Mouse (Mus musculus) adrenal gland, postnatal 4 days (tissue): Measurements from ENCODE around the gene Akap13. TPM values are rescaled to one million over a fixed set of nuclear protein-coding genes. Genes with fewer than 3 reads are reported as not detected.
"Not testable (repeated sequence)": the region's sequence is repeated elsewhere in the genome, so short reads cannot be mapped to it uniquely, and the experiment has no call there.

Source experiments
- DNase-seq, 2 experiments: peaks; one replicate each; pipeline ENCODE4 v3.0.0; 2021 to 2022; ENCODE audit warnings: low spot score in 2 of 2, mixed read lengths in 2 of 2
- microRNA-seq: library from miRNA; unstranded; fragments of <30 nt; microRNA quantifications from one replicate; pipeline ENCODE4 v1.2.0, GENCODE M21; 2021
- total RNA-seq, 2 experiments: library from RNA; stranded (reverse); gene quantifications; 2 replicates each; pipeline ENCODE4 v1.2.3; 2021

Akap13 gene
- total RNA-seq, 2 experiments from 2014 or later = 63.3 to 63.5 TPM

DNA sequence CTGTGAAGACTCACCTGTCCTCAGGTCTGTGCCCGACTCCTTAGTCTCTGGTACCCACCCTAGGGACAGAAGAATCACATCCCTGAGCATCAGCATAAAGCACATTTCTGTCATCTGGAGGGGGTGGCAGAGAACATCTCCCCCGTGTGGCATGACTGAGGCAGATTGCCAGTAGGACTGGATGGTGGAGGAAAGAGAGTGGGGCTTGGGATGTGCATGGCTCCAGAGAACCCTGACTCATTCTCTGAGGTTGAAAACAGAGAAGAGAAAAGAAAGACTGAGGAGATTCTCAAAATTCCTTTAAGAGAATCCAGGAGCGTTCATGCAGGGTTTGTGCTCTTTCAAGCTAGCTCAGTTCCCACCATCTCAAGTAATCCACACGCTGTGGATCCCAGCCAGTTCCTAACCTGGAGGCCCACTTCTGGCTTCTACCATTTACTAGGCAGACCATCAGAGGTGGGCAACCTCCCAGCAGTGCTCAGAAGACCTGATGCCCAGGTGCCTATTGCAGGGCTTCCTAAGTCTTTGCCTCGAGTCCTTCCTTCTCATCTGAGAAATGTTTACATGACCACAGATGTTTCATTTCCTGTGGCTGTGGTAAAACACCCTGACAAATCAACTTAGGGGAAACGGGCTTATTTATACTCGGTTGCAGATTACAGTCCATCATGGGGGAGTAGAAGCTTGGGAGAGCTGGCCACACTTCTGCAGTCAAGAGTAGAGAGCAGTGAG, 332.9 kb downstream of the Akap13 start:
- DNase-seq = not testable (repeated sequence)

DNA sequence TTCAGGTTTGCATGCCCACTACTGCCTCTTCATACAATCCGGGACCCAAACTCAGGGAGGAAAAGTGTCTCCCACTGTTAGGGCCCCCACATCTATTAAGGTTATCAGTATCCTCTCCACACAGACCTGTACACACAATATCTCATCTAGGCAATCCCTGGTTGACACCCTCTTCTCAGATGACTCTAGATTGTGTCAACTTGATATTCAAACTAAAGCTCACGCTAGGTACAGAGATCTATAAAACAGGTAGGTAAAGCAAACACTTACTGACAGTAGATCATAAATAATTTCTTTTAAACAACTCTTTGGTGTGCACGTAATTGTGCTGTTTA, 333.4 kb downstream of the Akap13 start:
- DNase-seq = not testable (repeated sequence)

DNA sequence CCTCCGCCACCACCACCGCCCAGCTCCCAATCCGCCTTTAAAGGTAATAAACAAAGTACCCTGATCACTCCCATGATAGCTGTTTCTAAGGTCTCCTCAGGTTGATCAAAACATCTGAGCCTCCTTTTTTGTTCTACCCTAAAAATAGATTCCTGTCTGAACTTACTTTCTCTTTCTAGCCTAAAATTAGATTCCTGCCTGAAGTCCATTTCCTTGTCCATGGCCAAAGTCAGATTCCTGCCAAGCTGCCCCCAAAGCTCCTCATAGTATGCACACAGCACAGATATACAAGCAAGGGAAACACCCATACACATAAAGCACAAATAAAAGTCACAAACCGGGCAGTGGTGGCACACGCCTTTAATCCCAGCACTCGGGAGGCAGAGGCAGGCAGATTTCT, 334.4 kb downstream of the Akap13 start:
- DNase-seq = no peak

DNA sequence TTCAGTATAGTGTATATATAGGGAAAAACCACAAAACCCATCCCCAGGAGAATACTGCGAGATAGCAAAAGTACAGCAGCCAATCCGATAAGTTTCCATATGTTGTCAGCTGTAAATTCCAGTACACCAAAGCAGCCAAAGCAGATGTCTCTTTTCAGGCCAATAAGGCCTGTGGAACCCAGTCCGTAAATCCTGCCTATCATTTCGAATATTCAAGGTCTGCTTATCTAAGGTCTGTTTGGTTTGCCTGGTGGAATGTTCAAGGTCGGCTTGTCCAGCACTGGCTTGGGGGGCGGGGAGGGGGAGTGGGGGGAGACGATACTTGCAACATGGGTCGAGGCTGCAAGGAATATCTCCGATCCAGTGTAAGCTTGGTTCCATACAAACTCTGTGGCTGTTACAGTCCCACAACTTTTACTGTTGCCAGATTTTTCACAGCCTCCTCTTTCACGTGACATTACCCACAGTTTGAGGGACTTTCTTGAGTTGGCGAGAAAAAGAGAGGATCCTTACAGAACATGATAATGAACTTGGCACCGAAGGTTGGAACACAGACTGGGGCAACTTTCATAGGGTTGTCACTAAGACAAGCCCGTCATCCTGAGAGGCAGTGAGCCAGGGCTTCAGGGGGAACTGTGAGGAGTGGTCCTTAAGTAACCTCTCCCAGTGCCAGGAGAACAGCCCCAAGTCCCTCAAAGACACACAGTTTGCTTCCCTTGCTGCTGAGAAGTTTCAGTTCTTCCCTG, 335.9 kb downstream of the Akap13 start:
- not testable (repeated sequence) for DNase-seq

DNA sequence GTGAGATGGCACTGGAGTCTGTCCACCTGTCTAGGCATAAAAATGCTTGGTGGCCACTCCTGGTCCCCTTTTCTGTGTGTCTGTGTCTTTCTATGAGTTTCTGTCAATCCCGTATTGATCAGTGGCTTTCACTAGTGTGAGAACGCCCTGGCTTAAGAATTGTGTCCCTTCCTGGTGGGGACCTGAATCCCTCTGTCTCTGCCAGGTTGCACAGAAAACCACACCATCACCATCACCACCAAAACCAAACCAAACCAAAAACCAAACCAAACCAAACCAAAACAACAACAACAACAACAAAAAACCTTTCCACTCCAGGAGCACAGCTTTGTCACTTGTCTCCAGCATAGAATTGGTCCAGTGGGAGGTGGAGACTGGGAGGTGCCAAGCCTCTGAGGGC, 337.8 kb downstream of the Akap13 start:
- DNase-seq = no peak

DNA sequence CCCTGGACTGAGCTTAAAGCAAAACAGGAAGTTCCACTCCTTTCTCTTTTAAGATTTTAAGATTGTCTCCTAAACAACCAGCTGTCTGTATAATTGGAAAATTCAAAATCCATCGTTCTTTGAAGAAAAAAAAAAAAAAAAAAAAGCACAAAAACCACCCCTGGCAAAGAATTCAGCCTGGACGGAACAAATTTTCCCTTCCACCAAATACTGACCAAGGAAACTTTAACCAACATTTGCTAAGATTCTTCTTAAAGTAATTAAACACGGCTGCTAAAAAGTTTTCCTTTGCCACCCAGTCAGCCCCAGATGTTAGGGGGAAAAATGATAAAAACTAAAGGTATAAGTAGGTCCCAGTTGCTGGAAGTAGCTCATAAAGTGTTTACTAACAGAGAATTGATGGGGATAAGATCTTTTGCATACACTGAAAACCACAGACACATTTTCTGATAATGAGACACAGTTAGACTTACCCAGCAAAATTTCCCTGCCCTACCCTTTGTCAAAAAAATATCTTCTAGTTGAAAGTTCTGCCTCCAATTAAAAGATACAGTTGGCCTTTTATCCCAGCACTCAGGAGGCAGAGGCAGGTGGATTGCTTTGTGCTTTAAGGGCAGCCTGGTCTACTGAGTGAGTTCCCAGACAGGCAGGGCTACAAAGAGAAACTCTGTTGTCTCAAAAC, 338.5 kb downstream of the Akap13 start:
- no peak for DNase-seq

DNA sequence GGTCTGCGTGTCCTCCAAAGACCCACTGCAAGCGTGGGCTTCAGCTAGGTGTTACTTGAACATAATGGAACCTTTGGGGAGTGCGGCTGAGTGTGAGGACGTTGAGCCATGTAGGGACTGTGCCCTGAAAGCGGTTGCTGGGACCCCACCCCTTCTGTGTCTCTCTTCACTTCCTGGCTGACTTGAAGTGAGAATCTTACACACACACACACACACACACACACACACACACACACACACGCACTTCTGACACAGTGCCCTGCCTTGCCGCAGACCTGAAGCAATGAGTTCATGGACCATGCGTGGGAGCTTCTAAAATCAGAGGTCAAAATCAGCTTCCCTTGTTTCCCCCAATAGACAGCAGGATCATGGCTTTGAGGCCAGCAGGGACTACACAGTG, 339.8 kb downstream of the Akap13 start:
- DNase-seq = no peak

DNA sequence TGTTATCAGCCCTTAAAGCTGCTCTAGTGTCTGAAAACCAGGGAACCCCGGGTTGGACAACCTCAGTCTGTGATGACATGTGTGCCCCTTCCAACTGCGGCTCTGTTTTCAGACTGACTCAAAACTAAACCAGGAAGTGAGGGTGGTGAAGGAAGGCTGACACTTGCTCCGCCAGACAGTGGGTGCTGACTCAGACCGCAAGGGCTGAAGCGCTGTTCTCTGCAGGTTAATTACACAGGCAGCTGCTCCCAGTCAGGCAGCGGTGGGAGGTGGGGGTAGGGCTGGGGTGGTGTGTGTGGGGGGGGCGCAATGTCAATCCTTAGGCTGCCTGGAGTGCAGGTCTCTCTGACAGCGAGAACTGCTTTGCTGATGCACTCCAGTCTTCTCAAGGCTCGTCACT, 341.1 kb downstream of the Akap13 start:
- DNase-seq = no peak

DNA sequence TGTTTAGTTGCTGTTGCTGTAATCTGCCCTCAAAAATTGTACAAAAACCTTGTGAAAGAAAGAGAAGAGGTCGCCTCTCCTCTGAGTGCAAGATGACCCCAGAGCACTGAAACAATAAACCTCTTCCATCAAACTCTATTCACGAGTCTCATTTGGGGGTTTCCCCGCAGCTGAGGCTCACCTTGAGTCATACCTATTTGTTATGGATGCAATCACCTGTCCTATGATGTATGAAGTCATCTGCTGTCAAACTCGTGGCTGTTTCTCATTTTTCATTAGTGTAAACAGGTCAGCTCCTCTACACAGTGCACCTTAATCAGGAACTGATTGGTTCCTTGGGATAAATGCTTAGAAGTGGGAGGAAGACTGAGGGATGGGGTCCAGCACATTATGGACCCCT, 345.2 kb downstream of the Akap13 start:
- no peak for DNase-seq

DNA sequence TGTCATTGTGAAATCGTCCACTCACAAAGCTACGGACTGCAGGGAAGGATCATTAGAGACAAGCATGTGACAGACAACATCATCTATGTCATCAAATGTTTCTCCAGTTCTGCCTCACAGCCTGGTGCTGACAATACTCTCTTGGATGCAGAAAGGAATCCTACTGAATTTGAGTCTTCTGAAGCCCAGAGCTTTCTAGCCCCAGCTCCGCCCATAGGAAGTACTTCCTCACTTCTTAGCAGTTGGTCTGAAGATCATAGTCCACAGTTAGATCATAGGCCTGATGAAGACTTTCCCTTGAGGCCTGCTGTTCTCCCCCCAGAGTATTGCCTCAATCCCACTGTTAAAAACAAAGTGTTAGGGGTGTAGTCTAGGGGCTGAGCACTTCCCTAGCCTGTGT, 345.7 kb downstream of the Akap13 start:
- no peak for DNase-seq

DNA sequence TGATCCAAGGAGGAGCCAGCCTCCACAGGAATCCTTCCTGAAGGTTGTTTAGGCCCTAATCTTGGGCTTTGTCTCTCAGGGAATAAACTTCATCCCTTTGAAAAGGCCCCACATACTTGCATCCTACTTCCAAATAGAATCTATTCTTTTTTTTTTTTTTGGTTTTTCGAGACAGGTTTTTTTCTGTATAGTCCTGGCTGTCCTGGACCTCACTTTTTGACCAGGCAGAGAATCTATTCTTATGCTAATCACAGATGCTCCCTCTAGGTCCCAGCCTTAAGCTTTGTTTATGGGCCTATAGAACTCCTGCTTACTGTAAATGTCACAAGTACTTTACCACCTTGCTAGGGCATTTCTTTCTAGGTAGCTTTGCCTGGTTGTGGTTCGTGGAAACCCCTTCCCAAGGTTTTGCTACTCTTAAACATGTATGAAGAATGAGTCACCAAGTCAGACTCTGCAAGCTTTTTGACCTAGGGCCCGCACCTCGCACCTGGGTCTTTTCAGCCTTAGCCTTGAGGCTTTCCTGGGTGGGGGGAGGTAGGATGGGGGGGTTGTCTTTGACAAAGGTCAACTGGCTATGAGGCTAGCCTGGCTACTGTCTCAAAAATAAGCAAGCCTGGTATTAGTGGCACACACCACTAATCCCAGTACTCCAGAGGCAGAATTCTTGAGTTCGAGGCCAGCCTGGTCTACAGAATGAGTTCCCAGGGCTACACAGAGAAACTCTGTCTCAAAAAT, 346.5 kb downstream of the Akap13 start:
- DNase-seq = no peak

DNA sequence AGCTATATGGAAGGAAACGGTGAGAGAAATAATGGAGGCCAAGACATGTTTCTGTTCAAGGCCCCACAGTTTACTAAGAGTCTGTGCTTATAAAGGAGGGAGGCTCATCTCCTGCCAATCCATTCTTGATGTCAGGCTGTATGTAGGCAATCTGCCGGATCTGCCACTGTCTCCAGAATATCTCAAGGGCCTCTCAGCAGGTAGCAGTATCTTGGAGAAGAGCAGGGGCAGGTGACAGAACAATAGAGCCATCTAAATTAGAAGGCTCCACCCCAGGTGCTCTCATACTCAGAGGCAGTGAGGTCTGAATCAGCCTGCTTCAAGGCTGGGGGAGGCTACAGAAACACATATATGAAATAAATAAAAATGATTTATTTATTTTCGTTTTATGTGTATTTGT, 347.6 kb downstream of the Akap13 start:
- DNase-seq = no peak

Small RNA genes within 50 kb of the gene (microRNA-seq; reads per million reads assigned to microRNA genes)
- gene Gm23251 = not detected

Other genes with a start within 250 kb of the Akap13 start
- 1 to 10 TPM; 1.2 to 1.3 TPM for gene Sv2b, start 146.3 kb upstream of the Akap13 start, total RNA-seq